Mouse (Mus musculus): ENCODE measurements around the gene 1700013G24Rik. TPM values are rescaled to one million over a fixed set of nuclear protein-coding genes. Genes with fewer than 3 reads are reported as not detected.
"Not testable (repeated sequence)": the region's sequence is repeated elsewhere in the genome, so short reads cannot be mapped to it uniquely, and the experiment has no call there.

The 1700013G24Rik gene
- not detected in 2 replicates for polyA plus RNA-seq (2011; ENCODE audit: insufficient read depth, insufficient read length, low read depth, missing spikeins)

DNA sequence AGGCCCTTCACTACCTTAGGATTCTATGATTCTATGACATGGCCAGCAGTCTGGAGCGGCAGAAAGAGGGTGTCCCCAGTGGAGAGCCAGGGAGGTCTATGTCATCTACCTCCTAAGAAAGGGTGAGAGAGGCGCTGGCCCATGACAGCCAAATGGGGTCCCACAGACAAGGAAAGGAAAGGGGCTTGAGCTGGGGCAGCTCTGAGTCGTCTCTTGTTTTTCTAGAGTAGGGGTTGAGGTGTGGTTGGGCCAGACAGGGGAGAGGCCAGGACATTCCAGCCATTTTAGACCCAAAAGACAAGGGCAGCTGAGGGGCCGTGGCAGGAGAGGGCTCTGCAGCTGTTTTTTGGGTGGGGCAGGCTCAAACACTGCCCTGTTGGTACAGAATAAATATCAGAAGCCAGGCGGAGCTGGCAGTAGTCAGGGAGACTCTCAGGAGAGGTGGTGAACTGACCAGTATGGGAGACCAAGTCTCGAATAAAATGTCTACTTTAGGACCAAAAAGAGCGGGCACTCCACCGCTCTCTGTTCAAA is at the start of gene 1700013G24Rik:
TSS of gene 1700013G24Rik (plus strand) at position 51 of the 534 bp plus-strand sequence.
- no peak for TF ChIP-seq CTCF (IDR thresholded peaks at IDR 0.05; ENCODE audit: low read depth, low read length)
- Histone ChIP-seq H3K27me3 (ENCODE audit: control insufficient read depth, insufficient read depth, low read length, poor library complexity, severe bottlenecking) (no peaks in the 10 kb centered on the region), H3K4me1 (ENCODE audit: control insufficient read depth, insufficient read depth, low read length) (peaks cover 8% of the 10 kb centered on the region), H3K36me3 (ENCODE audit: control insufficient read depth, insufficient read depth, low read length, poor library complexity, severe bottlenecking) (no peaks in the 10 kb centered on the region), H3K9ac (ENCODE audit: low read depth, poor library complexity, severe bottlenecking) (no peak within 1 kb of the TSS), H3K27ac (ENCODE audit: insufficient read depth, low read length) (no peak within 1 kb of the TSS), H3K9me3 (replicated peaks; ENCODE audit: control insufficient read depth, insufficient read depth, low read length, poor library complexity, severe bottlenecking) (no peaks in the 10 kb centered on the region), H3K4me3 (ENCODE audit: low read depth, low read length) (no peak within 1 kb of the TSS)

DNA sequence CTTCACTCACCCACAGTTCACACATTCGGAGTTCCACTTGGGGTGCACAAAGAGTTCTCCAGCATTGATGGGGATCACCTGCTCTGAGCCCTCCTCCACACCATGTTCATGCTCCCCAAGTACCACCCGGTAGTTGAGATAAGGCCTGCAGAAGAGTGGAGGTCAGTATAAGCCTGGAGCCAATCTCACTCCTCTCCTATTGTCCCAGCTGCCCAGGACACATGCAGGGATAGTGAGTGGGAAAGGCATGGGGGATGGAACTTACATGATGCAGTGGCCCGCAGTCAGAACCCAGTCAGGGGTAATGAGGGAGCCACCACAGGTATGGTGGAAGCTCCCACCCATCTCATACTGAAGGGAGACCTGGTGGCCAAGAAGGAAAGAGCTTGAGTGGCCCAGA is 47.5 kb upstream of the 1700013G24Rik start:
- H3K36me3 ChIP-seq (ENCODE audit: control insufficient read depth, insufficient read depth, low read length, poor library complexity, severe bottlenecking), result no peaks in the 10 kb centered on the region

DNA sequence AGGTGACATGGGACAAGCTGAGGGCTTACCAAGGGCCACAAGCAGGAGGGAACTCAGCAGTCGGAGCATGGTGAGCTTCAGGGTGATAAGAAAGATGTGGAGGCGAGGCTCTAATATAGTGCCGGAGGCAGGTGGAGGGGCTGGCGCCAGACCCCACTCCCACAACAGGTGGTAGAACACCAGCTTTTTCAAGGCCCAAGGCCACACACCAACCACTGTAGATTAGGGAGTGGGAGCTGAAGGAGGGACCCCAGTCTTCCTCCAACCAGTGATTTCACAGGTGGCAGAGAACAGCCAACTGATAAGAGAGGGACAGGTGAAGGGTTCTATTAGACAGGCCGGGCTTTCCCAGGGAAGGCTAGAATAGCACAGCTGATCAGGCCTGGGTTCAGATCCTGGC is 43.4 kb upstream of the 1700013G24Rik start, which contains the start of gene Cela3a:
TSS of gene Cela3a (minus strand) at position 101 of the 400 bp plus-strand sequence.
- TF ChIP-seq EP300 (IDR thresholded peaks at IDR 0.05; ENCODE audit: insufficient read depth, low read depth, low read length), result no peak
- no peak for TF ChIP-seq CTCF (IDR thresholded peaks at IDR 0.05; ENCODE audit: low read depth, low read length)
- TF ChIP-seq POLR2A (IDR thresholded peaks at IDR 0.05; ENCODE audit: insufficient read depth, low read length), result no peak
- no peak within 1 kb of the TSS for H3K27ac ChIP-seq (ENCODE audit: insufficient read depth, low read length)
- H3K9ac ChIP-seq (ENCODE audit: low read depth, poor library complexity, severe bottlenecking), result no peak within 1 kb of the TSS
- H3K27me3 ChIP-seq (ENCODE audit: control insufficient read depth, insufficient read depth, low read length, poor library complexity, severe bottlenecking), result no peaks in the 10 kb centered on the region
- H3K36me3 ChIP-seq (ENCODE audit: control insufficient read depth, insufficient read depth, low read length, poor library complexity, severe bottlenecking), result no peaks in the 10 kb centered on the region
- no peak within 1 kb of the TSS for H3K4me3 ChIP-seq (ENCODE audit: low read depth, low read length)
- no peaks in the 10 kb centered on the region for H3K9me3 ChIP-seq (replicated peaks; ENCODE audit: control insufficient read depth, insufficient read depth, low read length, poor library complexity, severe bottlenecking)
- no peaks in the 10 kb centered on the region for H3K4me1 ChIP-seq (ENCODE audit: control insufficient read depth, insufficient read depth, low read length)

More for the DNA sequence above, 47.5 kb upstream of the 1700013G24Rik start:
- no peaks in the 10 kb centered on the region for H3K27me3 ChIP-seq (ENCODE audit: control insufficient read depth, insufficient read depth, low read length, poor library complexity, severe bottlenecking)
- TF ChIP-seq EP300 (IDR thresholded peaks at IDR 0.05; ENCODE audit: insufficient read depth, low read depth, low read length) (no peak), POLR2A (IDR thresholded peaks at IDR 0.05; ENCODE audit: insufficient read depth, low read length) (no peak), CTCF (IDR thresholded peaks at IDR 0.05; ENCODE audit: low read depth, low read length) (no peak)
- H3K4me1 ChIP-seq (ENCODE audit: control insufficient read depth, insufficient read depth, low read length), result no peaks in the 10 kb centered on the region
- H3K4me3 ChIP-seq (ENCODE audit: low read depth, low read length), result no peak overlapping the region
- no peaks in the 10 kb centered on the region for H3K9me3 ChIP-seq (replicated peaks; ENCODE audit: control insufficient read depth, insufficient read depth, low read length, poor library complexity, severe bottlenecking)
- H3K27ac ChIP-seq (ENCODE audit: insufficient read depth, low read length), result no peak overlapping the region
- no peak overlapping the region for H3K9ac ChIP-seq (ENCODE audit: low read depth, poor library complexity, severe bottlenecking)

DNA sequence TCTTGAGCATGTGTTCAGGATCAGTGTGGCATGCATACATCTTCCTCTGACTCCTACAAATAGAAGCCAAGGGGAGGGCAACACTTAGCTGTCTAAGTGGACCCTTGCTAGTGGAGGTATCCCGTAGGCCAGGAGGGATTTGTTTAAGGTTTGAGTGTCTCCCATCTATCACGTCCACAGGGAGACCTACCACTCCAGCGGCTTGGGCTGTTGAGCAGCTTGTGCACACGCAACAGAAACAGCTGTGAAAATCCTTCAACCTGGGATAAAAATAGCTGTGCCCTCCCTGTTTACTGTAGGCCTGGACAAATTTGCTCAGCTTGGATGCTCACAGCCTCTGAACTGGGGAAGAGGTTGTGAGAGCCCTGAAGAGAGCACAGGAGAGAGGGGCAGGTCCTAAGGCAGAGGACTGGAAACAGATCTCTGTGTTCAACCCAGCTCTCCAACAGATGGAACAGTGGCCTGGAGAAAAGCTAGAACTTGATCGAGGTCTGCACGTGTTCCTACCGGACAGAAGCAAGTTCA is 40.8 kb upstream of the 1700013G24Rik start:
- H3K4me3 ChIP-seq (ENCODE audit: low read depth, low read length); H3K9me3 ChIP-seq (replicated peaks; ENCODE audit: control insufficient read depth, insufficient read depth, low read length, poor library complexity, severe bottlenecking); H3K4me1 ChIP-seq (ENCODE audit: control insufficient read depth, insufficient read depth, low read length); H3K27me3 ChIP-seq (ENCODE audit: control insufficient read depth, insufficient read depth, low read length, poor library complexity, severe bottlenecking); H3K36me3 ChIP-seq (ENCODE audit: control insufficient read depth, insufficient read depth, low read length, poor library complexity, severe bottlenecking); H3K9ac ChIP-seq (ENCODE audit: low read depth, poor library complexity, severe bottlenecking); H3K27ac ChIP-seq (ENCODE audit: insufficient read depth, low read length): not testable (repeated sequence)

DNA sequence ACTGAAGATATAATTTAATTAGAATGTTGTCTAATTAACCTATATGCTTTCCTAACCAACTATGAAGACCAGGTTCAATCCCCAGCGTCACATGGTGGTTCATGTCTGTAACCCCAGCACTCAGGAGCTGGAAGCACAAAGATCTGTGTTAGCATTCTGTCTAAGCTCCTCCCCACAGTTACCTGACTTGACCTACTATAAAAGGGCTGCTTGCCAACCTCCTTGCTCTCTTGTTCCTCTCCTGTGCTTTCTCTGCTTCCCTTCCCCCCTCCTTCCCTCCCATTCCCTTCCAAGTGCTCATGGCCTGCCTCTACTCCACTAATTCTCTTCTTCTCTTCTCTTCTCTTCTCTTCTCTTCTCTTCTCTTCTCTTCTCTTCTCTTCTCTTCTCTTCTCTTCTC is 38.1 kb upstream of the 1700013G24Rik start:
- Histone ChIP-seq H3K27ac (ENCODE audit: insufficient read depth, low read length) (no peak overlapping the region), H3K9me3 (replicated peaks; ENCODE audit: control insufficient read depth, insufficient read depth, low read length, poor library complexity, severe bottlenecking) (no peaks in the 10 kb centered on the region), H3K27me3 (ENCODE audit: control insufficient read depth, insufficient read depth, low read length, poor library complexity, severe bottlenecking) (no peaks in the 10 kb centered on the region), H3K9ac (ENCODE audit: low read depth, poor library complexity, severe bottlenecking) (no peak overlapping the region), H3K4me3 (ENCODE audit: low read depth, low read length) (no peak overlapping the region), H3K4me1 (ENCODE audit: control insufficient read depth, insufficient read depth, low read length) (no peaks in the 10 kb centered on the region), H3K36me3 (ENCODE audit: control insufficient read depth, insufficient read depth, low read length, poor library complexity, severe bottlenecking) (no peaks in the 10 kb centered on the region)
- TF ChIP-seq CTCF (IDR thresholded peaks at IDR 0.05; ENCODE audit: low read depth, low read length) (no peak), EP300 (IDR thresholded peaks at IDR 0.05; ENCODE audit: insufficient read depth, low read depth, low read length) (no peak), POLR2A (IDR thresholded peaks at IDR 0.05; ENCODE audit: insufficient read depth, low read length) (no peak)

DNA sequence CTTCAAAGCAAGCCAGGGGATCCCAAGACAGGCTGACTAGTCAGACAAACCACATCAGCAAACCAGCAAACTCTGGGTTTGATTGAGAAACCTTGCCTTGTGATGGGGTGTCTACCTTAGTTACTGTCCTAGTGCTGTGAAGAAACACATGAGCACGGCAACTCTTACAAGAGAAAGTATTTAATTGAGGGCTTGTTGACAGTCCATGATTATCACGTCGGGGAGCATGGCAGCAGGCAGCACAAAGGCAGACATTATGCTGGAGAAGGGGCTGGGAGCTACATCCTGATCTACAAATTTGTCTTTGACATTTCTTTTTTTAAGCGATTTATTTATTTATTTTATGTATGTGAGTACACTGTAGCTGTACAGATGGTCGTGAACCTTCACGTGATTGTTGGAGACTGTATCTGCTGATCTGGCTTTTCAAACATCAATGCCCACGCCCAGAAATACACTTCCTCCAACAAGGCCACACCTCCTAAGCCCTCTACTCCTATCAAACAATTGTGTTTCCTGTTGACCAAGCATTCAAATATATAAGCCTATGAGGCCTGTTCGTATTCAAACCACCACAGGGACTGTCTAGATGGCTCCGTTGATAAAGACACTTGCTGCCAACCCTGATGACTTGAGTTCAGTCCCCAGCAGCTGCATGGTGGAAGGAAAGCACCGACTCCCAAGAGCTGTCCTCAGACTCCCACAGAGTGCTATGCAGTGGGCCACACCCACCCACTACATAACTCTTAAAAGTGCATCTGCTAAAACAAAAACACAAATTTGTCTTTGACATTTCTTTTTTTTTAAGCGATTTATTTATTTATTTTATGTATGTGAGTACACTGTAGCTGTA is 35.1 kb upstream of the 1700013G24Rik start:
- TF ChIP-seq CTCF (IDR thresholded peaks at IDR 0.05; ENCODE audit: low read depth, low read length) (no peak), EP300 (IDR thresholded peaks at IDR 0.05; ENCODE audit: insufficient read depth, low read depth, low read length) (no peak), POLR2A (IDR thresholded peaks at IDR 0.05; ENCODE audit: insufficient read depth, low read length) (no peak)
- no peak overlapping the region for H3K27ac ChIP-seq (ENCODE audit: insufficient read depth, low read length)
- no peaks in the 10 kb centered on the region for H3K27me3 ChIP-seq (ENCODE audit: control insufficient read depth, insufficient read depth, low read length, poor library complexity, severe bottlenecking)

More for the DNA sequence above, 35.1 kb upstream of the 1700013G24Rik start:
- Histone ChIP-seq H3K9me3 (replicated peaks; ENCODE audit: control insufficient read depth, insufficient read depth, low read length, poor library complexity, severe bottlenecking) (no peaks in the 10 kb centered on the region), H3K9ac (ENCODE audit: low read depth, poor library complexity, severe bottlenecking) (no peak overlapping the region), H3K4me3 (ENCODE audit: low read depth, low read length) (no peak overlapping the region), H3K4me1 (ENCODE audit: control insufficient read depth, insufficient read depth, low read length) (no peaks in the 10 kb centered on the region), H3K36me3 (ENCODE audit: control insufficient read depth, insufficient read depth, low read length, poor library complexity, severe bottlenecking) (no peaks in the 10 kb centered on the region)

Data from ES-Bruce4 (cell line).